Mouse (Mus musculus) embryo, embryonic 11 days (tissue): ENCODE data around the gene Sdf4.

Experiments
- DNase-seq: peaks from one replicate; pipeline ENCODE4 v3.0.0-alpha.2; 2015

The Sdf4 gene

DNA sequence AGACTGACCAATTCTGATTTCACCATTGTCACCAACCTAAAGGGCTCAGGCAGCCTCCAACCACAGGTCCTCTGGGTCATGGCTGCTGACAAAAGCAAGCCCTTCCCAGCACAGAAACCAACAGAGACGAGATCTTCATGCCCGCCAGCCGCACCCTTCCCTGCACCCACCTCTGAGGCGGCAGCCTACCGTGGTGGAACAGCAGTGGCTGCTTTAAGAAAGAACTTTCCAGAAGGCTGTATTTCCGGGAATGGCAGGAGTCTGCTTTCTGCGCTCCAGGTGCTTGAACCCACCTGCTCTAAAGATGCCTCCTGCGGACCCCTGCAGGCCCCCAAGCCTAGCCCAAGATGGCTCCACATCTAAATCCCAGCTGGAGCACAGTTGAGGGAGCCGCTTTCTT is 66.2 kb downstream of the Sdf4 start:
- DNase-seq: no peak

DNA sequence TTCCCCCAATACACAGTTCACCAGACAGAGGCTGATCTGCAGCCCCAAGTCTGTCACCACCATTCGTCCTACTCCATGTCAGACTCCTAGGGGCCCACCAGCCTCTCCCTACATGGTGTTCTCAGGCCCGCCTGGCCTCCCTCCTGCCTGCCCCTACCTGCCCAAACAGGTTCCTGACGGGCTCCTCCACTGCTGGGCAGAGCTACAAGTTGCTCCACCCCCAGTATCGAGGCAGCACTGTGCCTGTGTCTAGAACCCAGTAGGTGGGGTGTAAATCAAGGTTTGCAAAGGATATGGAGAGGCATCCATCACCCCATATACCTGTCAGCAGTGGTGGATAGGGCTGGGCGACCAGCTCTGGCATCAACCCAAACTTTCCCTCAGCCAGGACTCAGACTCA is 66.6 kb downstream of the Sdf4 start, which contains the start of gene Ttll10:
Gene Ttll10 (minus strand): TSS at position 154 of the 400 bp plus-strand sequence.
- no peak for DNase-seq

DNA sequence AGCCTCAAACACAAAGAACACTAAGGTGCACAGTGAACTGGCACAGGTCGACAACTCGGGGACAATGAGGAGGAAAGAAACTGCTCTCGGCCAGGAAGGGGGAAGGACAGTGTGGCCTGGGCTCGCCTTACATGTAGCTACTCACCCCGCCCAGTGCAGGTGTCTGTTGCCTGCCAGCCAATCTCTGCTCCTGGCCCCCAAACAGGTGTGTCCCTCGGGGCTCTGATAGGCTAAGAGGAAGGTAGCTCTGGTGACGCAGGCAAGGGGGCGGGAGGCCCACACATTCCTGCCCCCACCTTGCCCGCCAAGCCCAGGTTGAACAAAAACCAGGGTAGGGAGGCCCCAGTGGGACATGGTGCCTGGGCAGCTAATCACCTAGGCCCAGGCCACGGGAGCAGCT is 67.0 kb downstream of the Sdf4 start:
- no peak for DNase-seq
